Mouse (Mus musculus): Measurements from ENCODE around the gene Rab19. TPM values are rescaled to one million over a fixed set of nuclear protein-coding genes. Genes with fewer than 3 reads are reported as not detected.
A peak's percentile ranks its signal among the peaks of the same experiment; 100 is the strongest.
"Not testable (repeated sequence)": the region's sequence is repeated elsewhere in the genome, so short reads cannot be mapped to it uniquely, and the experiment has no call there.

Rab19 gene
- total RNA-seq, 2 experiments from 2014 or later: 0.20 to 4.4 TPM

DNA sequence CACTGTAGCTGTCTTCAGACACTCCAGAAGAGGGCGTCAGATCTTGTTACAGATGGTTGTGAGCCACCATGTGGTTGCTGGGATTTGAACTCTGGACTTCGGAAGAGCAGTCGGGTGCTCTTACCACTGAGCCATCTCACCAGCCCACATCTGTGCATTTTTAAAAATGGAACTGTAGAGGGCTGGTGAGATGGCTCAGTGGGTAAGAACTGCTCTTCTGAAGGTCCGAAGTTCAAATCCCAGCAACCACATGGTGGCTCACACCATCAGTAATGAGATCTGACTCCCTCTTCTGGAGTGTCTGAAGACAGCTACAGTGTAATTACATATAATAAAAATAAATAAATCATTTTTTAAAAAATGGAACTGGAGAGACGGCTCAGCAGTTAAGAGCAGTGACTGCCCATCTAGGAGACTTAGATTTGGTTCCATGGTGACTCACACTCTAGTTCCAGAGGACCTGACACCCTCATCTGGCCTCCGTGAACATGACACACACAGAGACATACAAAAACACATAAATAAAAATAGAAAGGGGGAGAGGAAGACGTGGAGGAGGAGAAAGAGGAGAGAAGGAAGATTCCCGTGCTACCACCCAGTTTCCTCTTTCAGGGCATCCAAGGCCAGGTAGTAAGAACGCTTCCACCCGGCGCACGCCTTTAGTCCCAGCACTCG lies 2.7 kb upstream of the Rab19 start:
- not testable (repeated sequence) for ATAC-seq (replicated peaks; ENCODE audit: low FRiP score, low TSS enrichment, poor library complexity, severe bottlenecking)

DNA sequence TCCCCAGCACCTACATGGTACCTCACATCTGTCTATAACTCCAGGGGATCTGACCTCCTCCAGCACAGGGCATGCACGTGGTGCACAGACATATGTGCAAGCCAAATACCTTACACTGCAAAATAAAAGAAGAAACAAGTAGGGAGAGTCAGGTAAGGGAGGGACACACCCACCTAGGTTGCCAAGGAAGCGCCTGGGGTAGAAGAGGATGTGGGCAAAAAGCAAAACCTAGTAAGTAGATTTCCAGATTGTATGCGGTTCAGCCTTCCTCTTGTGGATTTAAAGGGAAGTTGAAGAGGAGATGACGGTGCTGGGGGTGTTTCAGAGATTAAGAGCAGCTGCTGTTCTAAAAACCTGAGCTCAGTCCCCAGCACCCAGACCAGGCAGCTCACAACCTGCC lies 1.8 kb upstream of the Rab19 start:
- ATAC-seq (replicated peaks; ENCODE audit: low FRiP score, low TSS enrichment, poor library complexity, severe bottlenecking): peak; percentile 25; the same call in 1 of the 2 replicates

- ATAC-seq (replicated peaks; ENCODE audit: low FRiP score, low TSS enrichment, poor library complexity, severe bottlenecking): no peak; the same call in 1 of the 2 replicates
These were observed 1.2 kb upstream of the Rab19 start for GRCm38 (mm10) chr6:39379749-39380148.

DNA sequence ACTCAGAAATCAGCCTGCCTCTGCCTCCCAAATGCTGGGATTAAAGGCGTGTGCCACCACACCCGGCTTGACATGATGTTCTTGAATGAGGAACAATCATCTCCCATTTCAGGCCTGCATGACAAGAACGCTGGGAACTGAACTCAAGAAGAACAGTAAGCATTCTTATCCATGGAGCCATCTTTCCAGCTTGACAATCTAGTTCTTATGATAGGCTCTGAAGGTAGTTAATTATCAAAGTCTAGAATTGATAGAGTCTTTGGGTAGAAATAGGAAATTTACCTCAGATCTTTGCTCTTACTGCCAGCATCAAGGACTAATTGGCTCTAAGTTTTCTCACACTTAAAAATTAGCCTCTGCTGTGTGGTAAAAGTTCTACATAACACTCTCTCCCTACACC lies 699 bp upstream of the Rab19 start:
- no peak for ATAC-seq (replicated peaks; ENCODE audit: low FRiP score, low TSS enrichment, poor library complexity, severe bottlenecking)

GRCm38 (mm10) chr6:39389988-39390387 lies 9.0 kb downstream of the Rab19 start:
- ATAC-seq (replicated peaks; ENCODE audit: low FRiP score, low TSS enrichment, poor library complexity, severe bottlenecking): no peak

GRCm38 (mm10) chr6:39395471-39395870 lies 14.5 kb downstream of the Rab19 start:
- no peak for ATAC-seq (replicated peaks; ENCODE audit: low FRiP score, low TSS enrichment, poor library complexity, severe bottlenecking)

- no peak for ATAC-seq (replicated peaks; ENCODE audit: low FRiP score, low TSS enrichment, poor library complexity, severe bottlenecking)
These were observed 14.9 kb downstream of the Rab19 start for GRCm38 (mm10) chr6:39395916-39396315.

DNA sequence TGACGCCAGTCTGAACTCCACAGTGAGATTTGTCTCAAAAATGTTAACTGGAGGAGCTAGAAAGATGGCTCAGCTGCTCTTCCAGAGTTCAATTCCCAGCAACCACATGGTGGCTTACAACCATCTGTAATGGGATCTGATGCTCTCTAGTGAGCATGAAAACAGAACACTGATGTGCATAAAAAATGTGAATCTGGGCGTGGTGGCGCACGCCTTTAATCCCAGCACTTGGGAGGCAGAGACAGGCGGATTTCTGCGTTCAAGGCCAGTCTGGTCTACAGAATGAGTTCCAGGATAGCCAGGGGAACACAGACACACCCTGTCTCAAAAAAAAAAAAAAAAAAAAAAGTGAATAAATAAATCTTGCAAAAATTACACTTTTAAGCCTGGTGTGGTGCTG lies 16.1 kb downstream of the Rab19 start:
- no peak for ATAC-seq (replicated peaks; ENCODE audit: low FRiP score, low TSS enrichment, poor library complexity, severe bottlenecking)

- ATAC-seq (replicated peaks; ENCODE audit: low FRiP score, low TSS enrichment, poor library complexity, severe bottlenecking): no peak
These were observed 17.4 kb downstream of the Rab19 start for GRCm38 (mm10) chr6:39398342-39398741.

GRCm38 (mm10) chr6:39400343-39400742 lies 19.4 kb downstream of the Rab19 start:
- ATAC-seq (replicated peaks; ENCODE audit: low FRiP score, low TSS enrichment, poor library complexity, severe bottlenecking): peak; percentile 55; the same call in 1 of the 2 replicates

DNA sequence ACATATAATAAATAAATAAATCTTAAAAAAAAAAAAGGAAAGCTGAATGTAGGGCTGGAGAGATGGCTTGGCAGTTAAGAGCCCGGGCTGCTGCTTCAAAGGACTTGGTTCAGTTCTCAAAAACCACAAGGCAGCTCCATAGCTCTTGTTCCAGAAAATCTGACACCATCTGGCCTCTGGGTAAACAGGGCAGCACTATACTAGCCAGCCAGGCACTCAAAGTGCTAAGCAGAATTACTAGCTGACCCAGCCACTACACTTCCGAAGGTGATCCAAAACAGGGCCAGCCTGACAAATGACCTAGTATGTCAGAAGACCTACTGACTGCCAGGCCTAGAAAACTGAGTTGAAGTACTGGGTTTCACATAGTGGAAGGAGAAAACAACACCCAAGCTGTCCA lies 22.2 kb downstream of the Rab19 start:
- ATAC-seq (replicated peaks; ENCODE audit: low FRiP score, low TSS enrichment, poor library complexity, severe bottlenecking): no peak

- peak; percentile 41; the same call in 1 of the 2 replicates for ATAC-seq (replicated peaks; ENCODE audit: low FRiP score, low TSS enrichment, poor library complexity, severe bottlenecking)
These were observed 25.5 kb downstream of the Rab19 start for GRCm38 (mm10) chr6:39406480-39406879.

GRCm38 (mm10) chr6:39414106-39414505 lies 33.1 kb downstream of the Rab19 start:
- ATAC-seq (replicated peaks; ENCODE audit: low FRiP score, low TSS enrichment, poor library complexity, severe bottlenecking): no peak

DNA sequence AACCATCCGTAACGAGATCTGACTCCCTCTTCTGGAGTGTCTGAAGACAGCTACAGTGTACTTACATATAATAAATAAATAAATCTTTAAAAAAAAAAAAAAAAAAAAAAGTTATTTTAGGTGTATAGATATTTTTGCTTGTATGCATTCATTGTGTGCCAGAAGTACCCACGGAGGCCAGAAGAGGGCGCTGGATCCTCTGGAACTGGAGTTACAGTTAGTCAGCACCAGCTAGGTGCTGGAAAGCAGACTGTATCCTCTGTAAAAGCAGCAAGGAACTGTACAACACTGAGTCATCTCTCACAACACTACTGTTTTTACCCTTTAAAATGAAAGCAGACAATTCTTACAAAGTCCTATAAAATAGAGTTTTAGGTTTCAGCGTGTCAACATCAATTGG lies 34.8 kb downstream of the Rab19 start:
- ATAC-seq (replicated peaks; ENCODE audit: low FRiP score, low TSS enrichment, poor library complexity, severe bottlenecking): peak; percentile 60

DNA sequence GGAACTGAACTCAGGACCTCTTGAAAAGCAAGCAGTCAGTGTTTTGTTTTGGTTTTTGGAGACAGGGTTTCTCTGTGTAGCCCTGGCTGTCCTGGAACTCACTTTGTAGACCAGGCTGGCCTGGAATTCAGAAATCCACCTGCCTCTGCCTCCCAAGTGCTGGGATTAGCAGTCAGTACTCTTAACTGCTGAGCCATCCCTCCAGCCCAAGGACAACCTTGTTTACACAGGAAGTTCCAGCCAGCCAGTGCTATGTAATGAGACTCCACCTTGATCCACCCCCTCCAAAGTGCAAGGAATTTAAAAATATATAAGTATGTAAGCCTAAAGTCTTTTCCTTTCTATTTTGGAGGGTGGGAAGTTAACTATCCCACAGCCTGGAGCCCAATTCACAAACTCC lies 35.7 kb downstream of the Rab19 start:
- ATAC-seq (replicated peaks; ENCODE audit: low FRiP score, low TSS enrichment, poor library complexity, severe bottlenecking): not testable (repeated sequence)

DNA sequence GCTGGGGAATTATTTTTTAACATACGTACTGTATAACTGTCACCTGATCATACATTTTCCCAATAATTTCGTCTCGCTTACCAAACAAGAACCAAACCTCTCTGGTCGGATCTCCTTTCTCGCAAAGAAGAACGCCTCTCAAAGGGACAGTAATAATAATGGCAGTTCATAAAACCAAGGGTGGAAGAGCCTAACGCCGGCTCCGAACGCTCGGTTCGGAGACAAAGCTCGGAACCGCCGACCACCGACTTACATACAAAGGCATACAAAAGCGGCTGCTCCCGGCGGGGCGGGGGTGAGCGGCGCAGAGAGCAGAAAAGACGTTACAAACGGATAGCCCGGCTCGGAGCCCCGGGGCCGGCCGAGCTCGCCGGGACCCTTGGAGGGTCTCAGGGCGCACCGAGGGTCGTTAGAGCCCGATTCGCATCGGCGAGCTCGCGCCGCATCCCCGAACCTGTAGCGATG lies 38.4 kb downstream of the Rab19 start:
- ATAC-seq (replicated peaks; ENCODE audit: low FRiP score, low TSS enrichment, poor library complexity, severe bottlenecking): no peak

GRCm38 (mm10) chr6:39419851-39420721 lies 39.1 kb downstream of the Rab19 start, which contains the start of gene Mkrn1:
Gene Mkrn1, minus strand, starts transcription at chr6:39420462.
- ATAC-seq (replicated peaks; ENCODE audit: low FRiP score, low TSS enrichment, poor library complexity, severe bottlenecking): peak; percentile 82

GRCm38 (mm10) chr6:39420867-39421266 lies 39.9 kb downstream of the Rab19 start:
- no peak for ATAC-seq (replicated peaks; ENCODE audit: low FRiP score, low TSS enrichment, poor library complexity, severe bottlenecking)

DNA sequence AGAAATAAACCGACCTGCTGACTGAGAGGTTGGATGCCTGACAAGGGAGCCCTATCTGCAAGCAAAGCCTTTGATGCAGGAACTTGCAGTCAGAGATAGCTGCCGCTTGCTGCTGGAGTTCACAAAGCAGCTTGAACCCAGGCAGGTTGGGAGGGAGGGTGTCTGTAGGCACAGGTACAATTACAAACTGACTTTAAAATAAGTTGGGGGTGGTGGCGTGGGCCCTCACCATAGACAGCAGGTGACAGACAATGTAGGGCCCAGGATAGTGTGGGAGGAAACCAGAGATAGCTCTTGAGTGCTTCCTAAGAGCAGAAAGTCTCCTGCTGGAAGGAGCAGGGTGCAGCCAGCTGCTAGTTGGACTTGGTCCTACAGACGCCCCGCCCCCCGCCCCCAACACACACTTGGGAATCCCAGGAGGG lies 42.2 kb downstream of the Rab19 start:
- 0 out of 2 replicates have a peak, but pooled peaks have one; percentile 32 for ATAC-seq (replicated peaks; ENCODE audit: low FRiP score, low TSS enrichment, poor library complexity, severe bottlenecking)

DNA sequence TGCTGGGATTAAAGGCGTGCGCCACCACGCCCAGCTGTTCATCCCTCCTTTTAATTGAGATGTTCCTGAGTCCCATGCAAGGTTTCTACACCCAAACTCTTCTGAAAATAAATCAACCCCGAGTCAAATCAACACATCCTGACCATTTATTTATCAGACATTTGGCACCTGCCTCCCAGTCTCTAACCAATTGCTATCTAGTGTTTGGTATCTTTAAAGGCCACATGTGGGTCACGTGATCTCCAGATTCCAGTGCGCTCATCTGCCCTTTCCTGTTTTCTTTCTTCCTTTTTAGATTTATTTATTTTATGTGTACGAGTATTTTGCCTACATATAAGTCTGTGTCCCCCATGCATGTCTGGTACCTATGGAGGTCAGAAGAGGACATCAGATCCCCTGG lies 42.7 kb downstream of the Rab19 start:
- peak; percentile 53 for ATAC-seq (replicated peaks; ENCODE audit: low FRiP score, low TSS enrichment, poor library complexity, severe bottlenecking)
